Mouse (Mus musculus) liver, embryonic 14.5 days (tissue): ENCODE measurements around the gene Lyrm7.

ENCODE experiments used
- CTCF ChIP-seq: IDR thresholded peaks from 2 replicates; pipeline ENCODE4 v1.5.1; 2016; ENCODE audit warnings: antibody characterized with exemption, low read depth, control low read depth
- EP300 ChIP-seq: IDR thresholded peaks from 2 replicates; pipeline ENCODE4 v1.6.1; 2016; ENCODE audit warnings: antibody characterized with exemption, low read depth

GRCm38 (mm10) chr11:54787488-54788474, 72.9 kb downstream of the Lyrm7 start, which contains the start of gene Cdc42se2:
- TF ChIP-seq CTCF (peak; percentile 35; the same call in 1 of the 2 replicates), EP300 (no peak)
